Comparison of ENCODE assay signal across 8 mouse cellular contexts in genomic region chr13:47348517-47349145, GRCm38 (mm10).
DNase-seq lines count a peak whose midpoint lies in the region; ATAC-seq and TF ChIP-seq lines count a peak whose summit lies in the region.
"Had no signal": no experiment of that assay in that cellular context is flagged by ENCODE, and none has a peak within 500 bp of the region (broad histone marks: within the 10 kb centered on the region; RNA-seq: fewer than 3 reads in every experiment).

No protein-coding gene starts in this region.

- intact Hi-C loops in heart, postnatal 10 days (cut with DNase I): loop anchor here (1.0 to 5.0 kb wide), 3 partner anchors 319 to 1116 kb away; no protein-coding TSS in a partner anchor

- no peaks in the 10 kb centered on the region for H3K36me3 ChIP-seq in forebrain, embryonic 13.5 days (ENCODE audit: poor library complexity, severe bottlenecking)
- H3K36me3 ChIP-seq in midbrain, embryonic 11.5 days (ENCODE audit: control insufficient read depth, insufficient read depth, low read length): no peaks in the 10 kb centered on the region
- H3K36me3 ChIP-seq: lung, embryonic 15.5 days had no signal

- TF ChIP-seq CTCF in brain, embryonic 14.5 days (IDR thresholded peaks at IDR 0.05; ENCODE audit: borderline replicate concordance, extremely low read depth, insufficient read depth, insufficient read length): peak; percentile 95

- H3K4me2 ChIP-seq in forebrain, embryonic 13.5 days: no peak overlapping the region
- no peak overlapping the region for H3K4me2 ChIP-seq in midbrain, embryonic 11.5 days
- H3K4me2 ChIP-seq: lung, embryonic 15.5 days had no signal

- no peak overlapping the region for H3K4me3 ChIP-seq in forebrain, embryonic 13.5 days
- no peak overlapping the region for H3K4me3 ChIP-seq in midbrain, embryonic 11.5 days (ENCODE audit: low read depth, low read length)
- H3K4me3 ChIP-seq: lung, embryonic 15.5 days had no signal

- peak; percentile 86 for DNase-seq in NIH3T3 (ENCODE audit: low read depth)
- DNase-seq in brain, embryonic 14.5 days (ENCODE audit: low read depth): peak; percentile 94
- DNase-seq in heart, postnatal 10 days: peak; percentile 84 to 88
- peak; percentile 70 to 95 for DNase-seq in layer of hippocampus, postnatal 25 days (ENCODE audit: extremely low spot score in 1 of 2, low spot score in 1 of 2)
- peak; percentile 97 for DNase-seq in midbrain, embryonic 11.5 days (ENCODE audit: low spot score, missing footprints)
- peak; percentile 86 for DNase-seq in testis, postnatal 10 days (ENCODE audit: low spot score)

- H3K4me1 ChIP-seq in forebrain, embryonic 13.5 days: peaks cover 7% of the 10 kb centered on the region
- no peaks in the 10 kb centered on the region for H3K4me1 ChIP-seq in midbrain, embryonic 11.5 days (ENCODE audit: control insufficient read depth, insufficient read depth, low read length)
- H3K4me1 ChIP-seq: lung, embryonic 15.5 days had no signal

- ATAC-seq in forebrain, embryonic 13.5 days: 0 out of 2 replicates have a peak, but pooled peaks have one; percentile 59
- ATAC-seq in midbrain, embryonic 11.5 days (ENCODE audit: low FRiP score): no peak

- peak overlapping the region; percentile 12; the same call in 1 of the 2 replicates for H3K27ac ChIP-seq in forebrain, embryonic 13.5 days
- H3K27ac ChIP-seq in midbrain, embryonic 11.5 days (ENCODE audit: low read depth, low read length): no peak overlapping the region
- H3K27ac ChIP-seq: lung, embryonic 15.5 days had no signal

- H3K27me3 ChIP-seq in forebrain, embryonic 13.5 days: no peaks in the 10 kb centered on the region
- no peaks in the 10 kb centered on the region for H3K27me3 ChIP-seq in midbrain, embryonic 11.5 days (ENCODE audit: control insufficient read depth, insufficient read depth, low read length)
- H3K27me3 ChIP-seq: lung, embryonic 15.5 days had no signal

- TF ChIP-seq POLR2A in brain, embryonic 14.5 days (IDR thresholded peaks at IDR 0.05; ENCODE audit: borderline replicate concordance, extremely low read depth, insufficient read depth, insufficient read length, poor library complexity, severe bottlenecking): no peak

- 30% methylated on average over 17 of the region's 17 CpGs for WGBS in forebrain, embryonic 13.5 days
- WGBS in midbrain, embryonic 11.5 days: 46% methylated on average over 17 of the region's 17 CpGs

- H3K9me3 ChIP-seq in forebrain, embryonic 13.5 days (replicated peaks): no peaks in the 10 kb centered on the region
- no peaks in the 10 kb centered on the region for H3K9me3 ChIP-seq in midbrain, embryonic 11.5 days (ENCODE audit: control insufficient read depth, low read length)
- H3K9me3 ChIP-seq: lung, embryonic 15.5 days had no signal

- H3K9ac ChIP-seq in forebrain, embryonic 13.5 days: no peak overlapping the region
- no peak overlapping the region for H3K9ac ChIP-seq in midbrain, embryonic 11.5 days (ENCODE audit: low read length)
- H3K9ac ChIP-seq: lung, embryonic 15.5 days had no signal
